Mouse (Mus musculus) spleen, postnatal 36 days (tissue): Measurements from ENCODE around the gene Chic1.

Experiments
- DNase-seq, 2 experiments: peaks; one replicate each; pipeline ENCODE4 v3.0.0; 2022; ENCODE audit warnings: low spot score in 2 of 2, mixed read lengths in 1 of 2

Chic1 gene

GRCm38 (mm10) chrX:103432293-103432692, 76.0 kb downstream of the Chic1 start:
- no peak for DNase-seq

GRCm38 (mm10) chrX:103438023-103438422, 81.7 kb downstream of the Chic1 start:
- DNase-seq = no peak

- no peak for DNase-seq
These were observed 84.5 kb downstream of the Chic1 start for GRCm38 (mm10) chrX:103440803-103441202.

- DNase-seq = peak; percentile 8 to 33
These were observed 87.5 kb downstream of the Chic1 start for GRCm38 (mm10) chrX:103443755-103444154.
